Comparison of ENCODE assay signal across 1 mouse cellular context in genomic region chr7:4427161-4427912, GRCm38 (mm10).
TF ChIP-seq lines count a peak whose summit lies in the region.

No protein-coding gene starts in this region.

TF ChIP-seq in CH12.LX, 34 proteins besides CTCF, POLR2A, EP300 and RAD21:
- peak; percentile 23; the same call in 1 of the 2 replicates for TF ChIP-seq MEF2A (IDR thresholded peaks at IDR 0.05; ENCODE audit: borderline replicate concordance, low read depth, low read length)
- TF ChIP-seq MYC (IDR thresholded peaks at IDR 0.05; ENCODE audit: low read depth, low read length) = peak; percentile 77
- TF ChIP-seq ZC3H11A (IDR thresholded peaks at IDR 0.05; ENCODE audit: low read depth, low read length) = peak; percentile 65
- TF ChIP-seq KAT2A (IDR thresholded peaks at IDR 0.05; ENCODE audit: insufficient replicate concordance, low read length) = no peak
- 0 out of 2 replicates have a peak, but pooled peaks have one; percentile 13 for TF ChIP-seq TBP (conservative IDR thresholded peaks at IDR 0.05; ENCODE audit: low read depth, low read length)
- TF ChIP-seq USF2 (conservative IDR thresholded peaks at IDR 0.05; ENCODE audit: low read depth, low read length) = no peak
- no peak for TF ChIP-seq ZKSCAN1 (IDR thresholded peaks at IDR 0.05; ENCODE audit: borderline replicate concordance, low read depth, low read length)
- TF ChIP-seq SMC3 (IDR thresholded peaks at IDR 0.05; ENCODE audit: low read depth, low read length) = peak; percentile 93
- no peak for TF ChIP-seq ELF1 (IDR thresholded peaks at IDR 0.05; ENCODE audit: low read depth, low read length)
- TF ChIP-seq NELFE (IDR thresholded peaks at IDR 0.05; ENCODE audit: low read depth, low read length) = peak; percentile 76; the same call in 1 of the 2 replicates
- no peak for TF ChIP-seq NRF1 (IDR thresholded peaks at IDR 0.05; ENCODE audit: low read depth, low read length)
TF ChIP-seq in CH12.LX: peak in this region for 6.
